Mouse (Mus musculus) heart, embryonic 15.5 days (tissue): ENCODE results near the gene Ctf2. TPM values are rescaled to one million over a fixed set of nuclear protein-coding genes. Genes with fewer than 3 reads are reported as not detected.

ENCODE experiments used
- ATAC-seq: fragments of 200-750 bp; cut with Nextera tagmentation; replicated peaks from 2 replicates; pipeline ENCODE4 v1.8.0; 2017; ENCODE audit warnings: low read depth, moderate TSS enrichment; ENCODE audit not compliant: insufficient number of reproducible peaks, insufficient read depth, low FRiP score
- H3K27ac ChIP-seq: fragments of 300-500 bp; sonication (generic); 2 replicates; pipeline ENCODE4 v1.5.1; 2015; ENCODE audit warnings: mild to moderate bottlenecking, inconsistent platforms
- H3K27me3 ChIP-seq: fragments of 300-500 bp; sonication (generic); 2 replicates; pipeline ENCODE4 v1.6.1; 2015; ENCODE audit warnings: inconsistent platforms
- H3K36me3 ChIP-seq: fragments of 300-500 bp; sonication (generic); 2 replicates; pipeline ENCODE4 v1.6.1; 2015; ENCODE audit warnings: mild to moderate bottlenecking, inconsistent platforms
- H3K4me1 ChIP-seq: fragments of 300-500 bp; sonication (generic); replicated peaks from 2 replicates; pipeline ENCODE4 v1.6.1; 2015; ENCODE audit warnings: inconsistent platforms
- H3K4me2 ChIP-seq: fragments of 300-500 bp; sonication (generic); 2 replicates; pipeline ENCODE4 v1.6.1; 2015; ENCODE audit warnings: inconsistent platforms, mild to moderate bottlenecking, moderate library complexity
- H3K4me3 ChIP-seq: fragments of 300-500 bp; sonication (generic); 2 replicates; pipeline ENCODE4 v1.5.1; 2015; ENCODE audit warnings: mild to moderate bottlenecking, inconsistent platforms
- H3K9ac ChIP-seq: fragments of 300-500 bp; sonication (generic); 2 replicates; pipeline ENCODE4 v1.6.1; 2015; ENCODE audit warnings: mild to moderate bottlenecking, inconsistent platforms
- H3K9me3 ChIP-seq: fragments of 300-500 bp; sonication (generic); replicated peaks from 2 replicates; pipeline ENCODE4 v1.6.1; 2016; ENCODE audit warnings: inconsistent platforms
- WGBS: fragments of 180-500 bp; shearing (Covaris S2); methylation state at CpG from one replicate; pipeline ENCODE4 v1.1.7; 2015; ENCODE audit warnings: mixed read lengths; 5-methylcytosine and 5-hydroxymethylcytosine counted together
- microRNA counts: library from miRNA; unstranded; fragments of <30 nt; microRNA quantifications from one replicate; lab custom pipeline; 2016
- microRNA-seq: library from miRNA; unstranded; fragments of <30 nt; microRNA quantifications from one replicate; pipeline ENCODE4, GENCODE M21; 2016
- polyA plus RNA-seq: library from polyadenylated mRNA; unstranded; fragments of >200 nt; fragmentation: Nextera tagmentation; extraction: Ambion mirVana; gene quantifications from 2 replicates; pipeline ENCODE4 v1.2.1, GENCODE M21; 2015

Ctf2 gene
- polyA plus RNA-seq, 1 experiment from 2014 or later: 0.20 TPM

DNA sequence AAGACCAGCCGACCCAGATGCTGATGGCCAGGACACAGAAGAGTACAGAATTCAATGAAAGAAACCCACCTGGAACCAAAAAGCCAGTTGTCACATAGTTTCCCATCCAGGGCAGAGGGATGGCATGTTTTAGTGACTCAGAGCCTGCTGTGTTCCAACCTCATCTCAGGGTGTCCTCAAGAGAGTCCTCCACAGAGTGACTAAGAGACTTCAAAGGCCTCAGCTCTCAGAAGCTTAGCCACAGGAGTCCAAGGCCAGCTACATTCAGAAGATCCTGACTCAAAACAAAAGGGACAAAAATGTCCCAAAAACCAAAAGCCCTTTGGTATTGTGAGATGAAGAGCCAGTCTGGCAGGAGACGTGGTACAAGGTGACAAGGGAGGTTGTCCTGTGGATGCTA, 53.2 kb downstream of the Ctf2 start:
- 83% methylated on average over 2 of the region's 2 CpGs for WGBS
- no peak for ATAC-seq
- H3K4me1 ChIP-seq: peaks cover 20% of the 10 kb centered on the region
- H3K9me3 ChIP-seq: no peaks in the 10 kb centered on the region
- no peak overlapping the region for H3K27ac ChIP-seq
- no peak overlapping the region for H3K9ac ChIP-seq
- no peaks in the 10 kb centered on the region for H3K27me3 ChIP-seq
- no peaks in the 10 kb centered on the region for H3K36me3 ChIP-seq
- no peak overlapping the region for H3K4me3 ChIP-seq
- no peak overlapping the region for H3K4me2 ChIP-seq

DNA sequence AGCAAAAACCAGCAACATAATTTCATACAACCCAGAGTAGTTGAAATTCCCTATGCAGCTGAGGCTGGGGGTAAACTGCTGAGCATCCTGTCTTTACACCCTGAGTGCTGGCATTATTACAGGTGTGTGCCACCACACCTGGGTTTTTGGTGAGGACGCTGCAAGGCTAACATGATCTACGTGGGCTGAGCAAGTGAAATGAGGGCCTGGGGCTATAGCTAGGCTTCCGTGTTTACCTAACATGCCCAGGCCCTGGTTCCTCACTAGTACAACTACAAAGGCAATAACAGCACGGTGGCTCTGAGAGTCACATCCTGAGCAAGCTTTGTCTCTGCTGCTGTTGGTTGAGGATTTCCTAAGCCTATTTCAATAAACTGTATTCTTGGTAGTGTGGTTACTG, 54.4 kb downstream of the Ctf2 start:
- no peaks in the 10 kb centered on the region for H3K27me3 ChIP-seq
- H3K9ac ChIP-seq: no peak overlapping the region
- no peaks in the 10 kb centered on the region for H3K36me3 ChIP-seq
- ATAC-seq: no peak
- H3K4me3 ChIP-seq: no peak overlapping the region
- no peaks in the 10 kb centered on the region for H3K9me3 ChIP-seq
- 88% methylated on average over 4 of the region's 4 CpGs for WGBS
- H3K4me2 ChIP-seq: no peak overlapping the region
- peaks cover 14% of the 10 kb centered on the region for H3K4me1 ChIP-seq
- no peak overlapping the region for H3K27ac ChIP-seq

GRCm38 (mm10) chr7:127677077-127677476, 54.9 kb downstream of the Ctf2 start:
- H3K4me1 ChIP-seq: peaks cover 9% of the 10 kb centered on the region

DNA sequence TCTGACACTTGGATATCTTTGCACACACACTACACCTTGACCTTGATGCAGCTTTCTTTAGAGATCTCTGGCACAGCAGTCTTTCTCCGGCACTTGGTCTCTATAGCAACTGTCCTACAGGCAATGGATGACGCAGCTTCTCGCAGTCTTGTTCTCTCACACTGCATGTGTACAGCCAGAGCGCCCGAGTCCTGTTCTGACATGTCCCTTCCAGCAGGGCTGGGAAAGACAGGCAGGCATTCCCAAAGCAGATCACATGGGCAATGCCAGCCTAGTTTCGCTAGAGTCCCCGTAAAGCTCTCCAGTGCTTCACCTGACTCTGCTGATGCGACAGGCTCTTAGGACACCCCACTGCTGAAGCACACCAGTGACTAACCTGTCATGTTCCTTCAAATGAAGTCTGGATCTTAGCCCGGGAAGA, 56.6 kb downstream of the Ctf2 start:
- Histone ChIP-seq H3K27me3 (no peaks in the 10 kb centered on the region), H3K4me3 (no peak overlapping the region), H3K9ac (no peak overlapping the region), H3K4me2 (no peak overlapping the region), H3K9me3 (no peaks in the 10 kb centered on the region), H3K27ac (no peak overlapping the region), H3K36me3 (no peaks in the 10 kb centered on the region), H3K4me1 (peaks cover 5% of the 10 kb centered on the region; the same call in 1 of the 2 replicates)
- 0 out of 2 replicates have a peak, but pooled peaks have one; percentile 27 for ATAC-seq
- 65% methylated on average over 9 of the region's 9 CpGs for WGBS

More at GRCm38 (mm10) chr7:127677077-127677476, 54.9 kb downstream of the Ctf2 start:
- H3K27me3 ChIP-seq: no peaks in the 10 kb centered on the region
- H3K27ac ChIP-seq: no peak overlapping the region
- ATAC-seq: no peak
- no peak overlapping the region for H3K4me3 ChIP-seq
- H3K4me2 ChIP-seq: no peak overlapping the region
- H3K9me3 ChIP-seq: no peaks in the 10 kb centered on the region
- no peak overlapping the region for H3K9ac ChIP-seq
- H3K36me3 ChIP-seq: no peaks in the 10 kb centered on the region
- WGBS: 68% methylated on average over 6 of the region's 6 CpGs

DNA sequence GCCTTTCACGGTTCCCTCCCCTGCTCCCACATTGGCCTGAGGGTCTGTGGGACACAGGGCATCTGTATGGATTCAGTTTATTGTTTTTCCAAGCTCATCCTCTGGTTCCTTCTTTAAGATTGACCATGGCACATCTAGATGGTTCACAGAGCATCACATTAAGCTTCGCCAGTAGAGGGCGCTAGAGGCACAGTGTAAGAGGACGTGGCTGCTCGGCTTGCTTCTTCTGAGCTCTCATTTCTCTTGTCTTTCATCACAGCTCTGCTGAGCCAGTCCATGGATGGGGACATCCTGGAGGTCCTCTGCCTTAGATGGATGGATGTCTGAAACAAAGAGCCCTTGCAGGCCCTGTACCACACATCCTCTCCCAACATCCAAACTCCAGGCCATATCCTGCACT, 57.0 kb downstream of the Ctf2 start:
- Histone ChIP-seq H3K4me2 (no peak overlapping the region), H3K36me3 (no peaks in the 10 kb centered on the region), H3K4me1 (peaks cover 5% of the 10 kb centered on the region; the same call in 1 of the 2 replicates), H3K9ac (no peak overlapping the region), H3K9me3 (no peaks in the 10 kb centered on the region), H3K4me3 (no peak overlapping the region), H3K27ac (no peak overlapping the region), H3K27me3 (no peaks in the 10 kb centered on the region)
- ATAC-seq: peak; percentile 62; the same call in 1 of the 2 replicates
- 2% methylated on average over 5 of the region's 5 CpGs for WGBS

GRCm38 (mm10) chr7:127672776-127673175, 59.2 kb downstream of the Ctf2 start:
- ATAC-seq: no peak
- Histone ChIP-seq H3K27ac (no peak overlapping the region), H3K36me3 (no peaks in the 10 kb centered on the region), H3K4me2 (no peak overlapping the region), H3K27me3 (no peaks in the 10 kb centered on the region), H3K9ac (no peak overlapping the region), H3K9me3 (no peaks in the 10 kb centered on the region), H3K4me1 (peaks cover 5% of the 10 kb centered on the region; the same call in 1 of the 2 replicates), H3K4me3 (no peak overlapping the region)
- 68% methylated on average over 4 of the region's 4 CpGs for WGBS

DNA sequence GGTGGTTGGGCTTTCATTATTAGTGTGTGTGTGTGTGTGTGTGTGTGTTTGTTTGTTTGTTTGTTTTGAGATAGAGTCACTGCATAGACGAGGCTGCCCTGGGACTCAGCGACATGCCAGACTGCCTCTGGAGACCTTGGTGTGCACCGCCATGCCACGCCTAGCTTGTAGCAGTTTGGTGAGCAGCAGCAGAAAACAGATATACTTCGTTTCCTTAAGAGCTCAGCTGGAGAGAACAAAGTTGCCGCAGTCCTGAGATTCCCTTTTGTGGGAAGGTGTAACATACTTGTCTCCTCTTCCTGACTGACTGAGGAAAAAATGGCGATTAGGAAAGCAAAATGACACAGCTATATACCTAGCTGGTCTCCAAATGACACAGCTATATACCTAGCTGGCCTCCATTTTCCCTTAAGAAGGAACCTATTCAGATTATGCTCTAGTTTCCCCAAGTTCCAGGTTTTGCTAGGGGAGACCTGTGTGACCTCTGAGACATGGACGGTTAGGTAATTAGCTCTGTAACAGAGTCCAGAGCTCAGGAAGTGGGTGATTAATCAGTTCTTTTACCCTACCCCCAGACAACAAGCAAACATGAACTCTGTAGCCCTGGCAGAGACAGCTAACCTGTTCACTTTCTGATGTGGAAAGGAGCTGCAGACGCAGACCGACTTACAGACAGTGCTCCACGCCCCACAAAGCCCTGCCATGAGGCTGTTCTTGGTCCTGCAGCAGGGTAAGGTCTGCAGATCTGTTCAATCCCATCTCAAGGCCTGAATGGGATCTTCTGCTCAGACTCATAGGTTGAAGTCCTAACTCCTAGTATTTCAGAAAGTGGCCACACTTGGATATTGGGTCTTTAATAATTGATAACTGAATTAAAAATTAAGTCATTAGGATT, 59.8 kb downstream of the Ctf2 start:
- Histone ChIP-seq H3K9ac (no peak overlapping the region), H3K4me2 (no peak overlapping the region), H3K4me3 (no peak overlapping the region), H3K4me1 (peaks cover 7% of the 10 kb centered on the region; the same call in 1 of the 2 replicates), H3K36me3 (no peaks in the 10 kb centered on the region), H3K27ac (no peak overlapping the region), H3K27me3 (no peaks in the 10 kb centered on the region), H3K9me3 (no peaks in the 10 kb centered on the region)
- no peak for ATAC-seq
- WGBS: 63% methylated on average over 11 of the region's 11 CpGs

MicroRNAs within 50 kb of the gene (microRNA counts, 519-probe panel; counts per million panel counts)
- 2,277 counts per million, percentile 36 among the panel's probes with 10 or more counts for microRNA mmu-miR-762 (lab: Ali Mortazavi, UCI)

Small RNA genes within 50 kb of the gene (microRNA-seq; reads per million reads assigned to microRNA genes)
- not detected for gene Mir762

Other genes with a start within 250 kb of the Ctf2 start
- gene Srcap, start 220.2 kb downstream of the Ctf2 start, polyA plus RNA-seq: 25.7 and 41.5 TPM in 2 replicates
- 8.2 and 9.0 TPM in 2 replicates for gene Gm42715, start 212.6 kb downstream of the Ctf2 start, polyA plus RNA-seq
- 2.9 and 4.1 TPM in 2 replicates for gene Tmem265, start 170.8 kb downstream of the Ctf2 start, polyA plus RNA-seq
- 27.5 and 36.5 TPM in 2 replicates for gene Phkg2, start 158.8 kb downstream of the Ctf2 start, polyA plus RNA-seq
- 10.6 and 12.6 TPM in 2 replicates for gene Ccdc189, start 143.6 kb downstream of the Ctf2 start, polyA plus RNA-seq
- gene Rnf40, start 143.4 kb downstream of the Ctf2 start, polyA plus RNA-seq: 27.9 and 32.3 TPM in 2 replicates
- gene Zfp629, start 116.4 kb downstream of the Ctf2 start, polyA plus RNA-seq: 7.8 and 10.5 TPM in 2 replicates
- 37.2 and 45.7 TPM in 2 replicates for gene Bcl7c, start 23.2 kb downstream of the Ctf2 start, polyA plus RNA-seq
- 4.7 and 8.4 TPM in 2 replicates for gene Ctf1, start 19.4 kb downstream of the Ctf2 start, polyA plus RNA-seq
- gene Fbxl19, start 12.4 kb upstream of the Ctf2 start, polyA plus RNA-seq: 1.4 and 2.2 TPM in 2 replicates
- gene Orai3, start 37.6 kb upstream of the Ctf2 start, polyA plus RNA-seq: 15.6 and 21.7 TPM in 2 replicates
- 13.0 and 16.7 TPM in 2 replicates for gene Setd1a, start 44.5 kb upstream of the Ctf2 start, polyA plus RNA-seq
- not detected in 2 replicates for gene Gm49388, start 53.4 kb upstream of the Ctf2 start, polyA plus RNA-seq
- gene Hsd3b7, start 68.4 kb upstream of the Ctf2 start, polyA plus RNA-seq: 22.0 and 24.0 TPM in 2 replicates
- 50.5 and 51.0 TPM in 2 replicates for gene Stx4a, start 92.1 kb upstream of the Ctf2 start, polyA plus RNA-seq
- 1.4 and 2.1 TPM in 2 replicates for gene Stx1b, start 92.4 kb upstream of the Ctf2 start, polyA plus RNA-seq
- gene Zfp646, start 144.1 kb upstream of the Ctf2 start, polyA plus RNA-seq: 5.3 and 7.0 TPM in 2 replicates
- gene Zfp668, start 144.7 kb upstream of the Ctf2 start, polyA plus RNA-seq: 7.9 and 11.1 TPM in 2 replicates
- gene Prss53, start 158.8 kb upstream of the Ctf2 start, polyA plus RNA-seq: 1.2 and 1.7 TPM in 2 replicates
- gene Gm21974, start 163.3 kb upstream of the Ctf2 start, polyA plus RNA-seq: not detected in 2 replicates
- 95.9 and 126 TPM in 2 replicates for gene Vkorc1, start 163.5 kb upstream of the Ctf2 start, polyA plus RNA-seq
- gene Bckdk, start 171.9 kb upstream of the Ctf2 start, polyA plus RNA-seq: 122 and 145 TPM in 2 replicates
- 23.5 and 27.6 TPM in 2 replicates for gene Kat8, start 180.3 kb upstream of the Ctf2 start, polyA plus RNA-seq
- gene Prss8, start 197.9 kb upstream of the Ctf2 start, polyA plus RNA-seq: 1.9 and 6.0 TPM in 2 replicates
- gene Prss36, start 214.6 kb upstream of the Ctf2 start, polyA plus RNA-seq: 7.9 and 10.0 TPM in 2 replicates
- gene Fus, start 235.3 kb upstream of the Ctf2 start, polyA plus RNA-seq: 254 and 307 TPM in 2 replicates